Mouse (Mus musculus): ENCODE measurements at regions not wholly inside any gene's neighbourhood (a gene's known extent, or its start where the extent isn't known, plus 50 kb on each side); places are given as distances from the start of the nearest gene placed in this dataset.

GRCm38 (mm10) chr10:118501571-118501970 lies 60.7 kb downstream of the Ifng start:
- DNase-seq (ENCODE audit: extremely low spot score, low read depth, low spot score): no peak

GRCm38 (mm10) chr10:118504811-118505210 lies 64.0 kb downstream of the Ifng start:
- no peak for DNase-seq (ENCODE audit: extremely low spot score, low read depth, low spot score)

GRCm38 (mm10) chr10:118506154-118506553 lies 65.3 kb downstream of the Ifng start:
- no peak for DNase-seq (ENCODE audit: extremely low spot score, low read depth, low spot score)

- DNase-seq (ENCODE audit: extremely low spot score, low read depth, low spot score): no peak
These were observed 66.8 kb downstream of the Ifng start for GRCm38 (mm10) chr10:118507630-118508029.

- no peak for DNase-seq (ENCODE audit: extremely low spot score, low read depth, low spot score)
These were observed 76.0 kb downstream of the Ifng start for GRCm38 (mm10) chr10:118516839-118517238.

GRCm38 (mm10) chr10:118517995-118518394 lies 77.1 kb downstream of the Ifng start:
- no peak for DNase-seq (ENCODE audit: extremely low spot score, low read depth, low spot score)

- DNase-seq (ENCODE audit: extremely low spot score, low read depth, low spot score): no peak
These were observed 105.1 kb downstream of the Ifng start for GRCm38 (mm10) chr10:118545966-118546365.

GRCm38 (mm10) chr10:118550201-118550600 lies 109.4 kb downstream of the Ifng start:
- DNase-seq (ENCODE audit: extremely low spot score, low read depth, low spot score): no peak

- DNase-seq (ENCODE audit: extremely low spot score, low read depth, low spot score): no peak
These were observed 118.0 kb downstream of the Ifng start for GRCm38 (mm10) chr10:118558848-118559247.

- DNase-seq (ENCODE audit: extremely low spot score, low read depth, low spot score): no peak
These were observed 123.2 kb downstream of the Ifng start for GRCm38 (mm10) chr10:118564041-118564440.

GRCm38 (mm10) chr10:118564528-118565268 lies 123.9 kb downstream of the Ifng start:
- no peak for DNase-seq (ENCODE audit: extremely low spot score, low read depth, low spot score)

- DNase-seq (ENCODE audit: extremely low spot score, low read depth, low spot score): no peak
These were observed 127.8 kb downstream of the Ifng start for GRCm38 (mm10) chr10:118568617-118569016.

- no peak for DNase-seq (ENCODE audit: extremely low spot score, low read depth, low spot score)
These were observed 128.6 kb downstream of the Ifng start for GRCm38 (mm10) chr10:118569424-118569823.

GRCm38 (mm10) chr10:118573247-118573646 lies 132.4 kb downstream of the Ifng start:
- DNase-seq (ENCODE audit: extremely low spot score, low read depth, low spot score): no peak

GRCm38 (mm10) chr10:118575570-118575969 lies 134.7 kb downstream of the Ifng start:
- DNase-seq (ENCODE audit: extremely low spot score, low read depth, low spot score): no peak

- no peak for DNase-seq (ENCODE audit: extremely low spot score, low read depth, low spot score)
These were observed 140.5 kb downstream of the Ifng start for GRCm38 (mm10) chr10:118581376-118581775.

- no peak for DNase-seq (ENCODE audit: extremely low spot score, low read depth, low spot score)
These were observed 145.0 kb downstream of the Ifng start for GRCm38 (mm10) chr10:118585821-118586220.

GRCm38 (mm10) chr10:118588198-118588597 lies 147.4 kb downstream of the Ifng start:
- no peak for DNase-seq (ENCODE audit: extremely low spot score, low read depth, low spot score)

- peak; percentile 62 for DNase-seq (ENCODE audit: extremely low spot score, low read depth, low spot score)
These were observed 152.0 kb downstream of the Ifng start for GRCm38 (mm10) chr10:118592648-118593368.

- no peak for DNase-seq (ENCODE audit: extremely low spot score, low read depth, low spot score)
These were observed 155.4 kb downstream of the Ifng start for GRCm38 (mm10) chr10:118596206-118596605.

GRCm38 (mm10) chr10:118598497-118598896 lies 157.7 kb downstream of the Ifng start:
- no peak for DNase-seq (ENCODE audit: extremely low spot score, low read depth, low spot score)

GRCm38 (mm10) chr10:118599197-118599596 lies 158.4 kb downstream of the Ifng start:
- no peak for DNase-seq (ENCODE audit: extremely low spot score, low read depth, low spot score)
